Mouse (Mus musculus) C2C12 (cell line): Measurements from ENCODE around the gene Ckmt2.

ENCODE experiments used
- CEBPB ChIP-seq: IDR thresholded peaks from one replicate; pipeline ENCODE4 v1.6.1; 2011; ENCODE audit warnings: low read depth, mild to moderate bottlenecking, control low read depth, moderate library complexity
- CTCF ChIP-seq: IDR thresholded peaks from one replicate; pipeline ENCODE4 v1.5.1; 2011; ENCODE audit not compliant: control insufficient read depth, insufficient read depth, insufficient read length
- FOSL1 ChIP-seq: IDR thresholded peaks from one replicate; pipeline ENCODE4 v1.8.0; 2011; ENCODE audit warnings: mild to moderate bottlenecking, low read length; ENCODE audit not compliant: poor library complexity, insufficient read depth, severe bottlenecking
- MAX ChIP-seq: IDR thresholded peaks from one replicate; pipeline ENCODE4 v1.6.1; 2011; ENCODE audit warnings: mild to moderate bottlenecking, control low read depth
- MYOD1 ChIP-seq: IDR thresholded peaks from one replicate; pipeline ENCODE4 v1.6.1; 2011; ENCODE audit warnings: low read depth; ENCODE audit not compliant: control insufficient read depth, insufficient read length
- MYOG ChIP-seq: IDR thresholded peaks from one replicate; pipeline ENCODE4 v1.6.1; 2011; ENCODE audit not compliant: control insufficient read depth, insufficient read length; ENCODE audit errors: extremely low read depth
- USF1 ChIP-seq: IDR thresholded peaks from one replicate; pipeline ENCODE4 v1.6.1; 2011; ENCODE audit warnings: low read depth, mild to moderate bottlenecking, control low read depth, moderate library complexity

DNA sequence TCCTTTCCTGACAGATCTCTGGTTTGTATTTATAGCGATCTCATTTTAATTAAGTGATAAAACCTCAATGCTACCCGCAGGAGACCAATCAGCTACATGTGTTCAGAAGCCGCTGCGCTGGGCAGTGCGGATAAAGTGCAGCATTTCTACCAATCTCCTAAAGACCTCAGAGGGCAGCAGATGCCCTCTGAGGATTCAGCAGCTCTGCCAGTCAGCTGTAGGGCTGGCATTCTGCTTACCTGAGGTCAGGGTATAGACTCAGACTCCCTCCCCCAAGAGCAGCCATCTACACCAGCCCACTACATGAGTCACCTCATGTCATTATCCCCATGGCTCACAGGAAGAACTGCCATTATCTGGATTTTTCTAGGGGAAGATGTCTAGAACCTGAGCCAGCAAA, 39.6 kb upstream of the Ckmt2 start:
- TF ChIP-seq FOSL1 (no peak), CTCF (no peak), USF1 (no peak), MYOG (no peak), CEBPB (no peak), MYOD1 (no peak), MAX (no peak)
